Mouse (Mus musculus) heart, embryonic 12.5 days (tissue): ENCODE results near the gene Stat5a. TPM values are rescaled to one million over a fixed set of nuclear protein-coding genes. Genes with fewer than 3 reads are reported as not detected.

Experiments
- ATAC-seq: fragments of 200-750 bp; cut with Nextera tagmentation; 2 replicates; pipeline ENCODE4 v1.8.0; 2017; ENCODE audit warnings: moderate TSS enrichment, moderate library complexity; ENCODE audit not compliant: insufficient number of reproducible peaks, low FRiP score
- H3K27ac ChIP-seq: fragments of 300-500 bp; sonication (generic); 2 replicates; pipeline ENCODE4 v1.5.1; 2016; ENCODE audit warnings: mild to moderate bottlenecking, moderate library complexity; ENCODE audit not compliant: poor library complexity, severe bottlenecking
- H3K27me3 ChIP-seq: fragments of 300-500 bp; sonication (generic); replicated peaks from 2 replicates; pipeline ENCODE4 v1.6.1; 2016; ENCODE audit warnings: mild to moderate bottlenecking, moderate library complexity
- H3K36me3 ChIP-seq: fragments of 300-500 bp; sonication (generic); 2 replicates; pipeline ENCODE4 v1.6.1; 2016; ENCODE audit warnings: mild to moderate bottlenecking, moderate library complexity
- H3K4me1 ChIP-seq: fragments of 300-500 bp; sonication (generic); replicated peaks from 2 replicates; pipeline ENCODE4 v1.6.1; 2016; ENCODE audit warnings: mild to moderate bottlenecking
- H3K4me2 ChIP-seq: fragments of 300-500 bp; sonication (generic); 2 replicates; pipeline ENCODE4 v1.6.1; 2016; ENCODE audit warnings: mild to moderate bottlenecking, moderate library complexity
- H3K4me3 ChIP-seq: fragments of 300-500 bp; sonication (generic); 2 replicates; pipeline ENCODE4 v1.5.1; 2016; ENCODE audit warnings: mild to moderate bottlenecking
- H3K9ac ChIP-seq: fragments of 300-500 bp; sonication (generic); 2 replicates; pipeline ENCODE4 v1.6.1; 2016; ENCODE audit warnings: mild to moderate bottlenecking, moderate library complexity
- H3K9me3 ChIP-seq: fragments of 300-500 bp; sonication (generic); replicated peaks from 2 replicates; pipeline ENCODE4 v1.6.1; 2016; ENCODE audit warnings: mild to moderate bottlenecking, moderate library complexity
- WGBS: fragments of 180-500 bp; shearing (Covaris S2); methylation state at CpG from one replicate; pipeline ENCODE4 v1.1.7; 2016; 5-methylcytosine and 5-hydroxymethylcytosine counted together
- polyA plus RNA-seq: library from polyadenylated mRNA; unstranded; fragments of >200 nt; fragmentation: Nextera tagmentation; extraction: Ambion mirVana; gene quantifications from 2 replicates; pipeline ENCODE4 v1.2.1, GENCODE M21; 2016

Gene Stat5a
- polyA plus RNA-seq, 1 experiment from 2014 or later, result 6.6 TPM

DNA sequence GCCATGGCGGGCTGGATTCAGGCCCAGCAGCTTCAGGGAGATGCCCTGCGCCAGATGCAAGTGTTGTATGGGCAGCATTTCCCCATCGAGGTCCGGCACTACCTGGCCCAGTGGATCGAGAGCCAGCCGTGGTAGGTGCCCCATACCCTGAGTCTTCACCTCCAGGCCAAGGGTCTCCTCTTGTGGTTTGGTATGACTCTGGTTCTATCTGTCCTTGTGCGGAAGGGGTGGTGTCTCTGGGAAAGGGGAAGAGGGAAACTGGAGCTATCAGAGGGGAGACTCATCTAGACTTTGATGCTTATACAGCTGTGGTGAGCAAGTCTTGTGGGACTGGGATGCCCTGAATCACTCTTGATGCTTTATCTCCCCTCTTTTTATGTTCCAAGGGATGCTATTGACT is 2.2 kb downstream of the Stat5a start:
- Histone ChIP-seq H3K9me3 (no peaks in the 10 kb centered on the region), H3K36me3 (no peaks in the 10 kb centered on the region), H3K4me1 (peaks cover 17% of the 10 kb centered on the region), H3K9ac (0 out of 2 replicates have a peak overlapping the region, but pooled peaks have one; percentile 83), H3K27me3 (peaks cover 45% of the 10 kb centered on the region), H3K4me3 (peak overlapping the region; percentile 74; the same call in 1 of the 2 replicates), H3K4me2 (peak overlapping the region; percentile 96), H3K27ac (no peak overlapping the region)
- ATAC-seq, result no peak
- WGBS, result 76% methylated on average over 7 of the region's 7 CpGs

DNA sequence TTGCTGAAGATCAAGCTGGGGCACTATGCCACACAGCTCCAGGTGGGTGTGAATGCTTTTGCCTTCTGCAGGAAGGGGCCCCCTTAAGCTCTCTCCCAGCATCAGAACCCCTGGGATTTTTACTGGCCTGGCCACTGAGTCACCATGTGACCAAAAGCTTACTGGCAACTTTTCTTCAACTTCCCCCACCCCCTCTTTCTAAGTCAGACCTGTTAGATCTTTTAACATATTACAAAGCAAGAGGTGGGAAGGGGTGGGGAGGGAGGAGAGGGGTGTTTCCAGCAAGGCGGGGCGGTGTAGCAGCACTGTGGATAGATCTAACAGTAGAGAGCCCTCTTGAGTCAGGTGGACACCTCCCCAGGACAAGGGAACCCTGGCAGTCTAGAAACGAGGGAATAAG is 2.7 kb downstream of the Stat5a start:
- H3K4me1 ChIP-seq, result peaks cover 17% of the 10 kb centered on the region
- H3K4me2 ChIP-seq, result no peak overlapping the region
- H3K27ac ChIP-seq, result no peak overlapping the region
- no peaks in the 10 kb centered on the region for H3K36me3 ChIP-seq
- H3K9ac ChIP-seq, result no peak overlapping the region
- no peak for ATAC-seq
- peaks cover 40% of the 10 kb centered on the region for H3K27me3 ChIP-seq
- no peaks in the 10 kb centered on the region for H3K9me3 ChIP-seq
- 31% methylated on average over 3 of the region's 3 CpGs for WGBS
- H3K4me3 ChIP-seq, result no peak overlapping the region

GRCm38 (mm10) chr11:100863141-100863540 is 4.0 kb downstream of the Stat5a start:
- Histone ChIP-seq H3K4me3 (no peak overlapping the region), H3K27me3 (peaks cover 31% of the 10 kb centered on the region), H3K27ac (no peak overlapping the region), H3K4me1 (peaks cover 17% of the 10 kb centered on the region), H3K36me3 (no peaks in the 10 kb centered on the region), H3K4me2 (no peak overlapping the region), H3K9me3 (no peaks in the 10 kb centered on the region), H3K9ac (no peak overlapping the region)
- WGBS, result 84% methylated on average over 10 of the region's 10 CpGs
- no peak for ATAC-seq

- Histone ChIP-seq H3K36me3 (no peaks in the 10 kb centered on the region), H3K9ac (no peak overlapping the region), H3K4me3 (no peak overlapping the region), H3K9me3 (no peaks in the 10 kb centered on the region), H3K4me2 (no peak overlapping the region), H3K27me3 (peaks cover 20% of the 10 kb centered on the region; the same call in 1 of the 2 replicates), H3K4me1 (peaks cover 7% of the 10 kb centered on the region; the same call in 1 of the 2 replicates), H3K27ac (no peak overlapping the region)
- WGBS, result 65% methylated on average over 7 of the region's 7 CpGs
- no peak for ATAC-seq
Measured at GRCm38 (mm10) chr11:100865618-100866017, 6.5 kb downstream of the Stat5a start.

- Histone ChIP-seq H3K4me2 (no peak overlapping the region), H3K36me3 (no peaks in the 10 kb centered on the region; the same call in 1 of the 2 replicates), H3K27ac (no peak overlapping the region), H3K9me3 (no peaks in the 10 kb centered on the region), H3K4me1 (no peaks in the 10 kb centered on the region), H3K4me3 (no peak overlapping the region), H3K27me3 (no peaks in the 10 kb centered on the region), H3K9ac (no peak overlapping the region)
- 72% methylated on average over 10 of the region's 10 CpGs for WGBS
- no peak for ATAC-seq
Measured at GRCm38 (mm10) chr11:100870256-100870967, 11.3 kb downstream of the Stat5a start.

DNA sequence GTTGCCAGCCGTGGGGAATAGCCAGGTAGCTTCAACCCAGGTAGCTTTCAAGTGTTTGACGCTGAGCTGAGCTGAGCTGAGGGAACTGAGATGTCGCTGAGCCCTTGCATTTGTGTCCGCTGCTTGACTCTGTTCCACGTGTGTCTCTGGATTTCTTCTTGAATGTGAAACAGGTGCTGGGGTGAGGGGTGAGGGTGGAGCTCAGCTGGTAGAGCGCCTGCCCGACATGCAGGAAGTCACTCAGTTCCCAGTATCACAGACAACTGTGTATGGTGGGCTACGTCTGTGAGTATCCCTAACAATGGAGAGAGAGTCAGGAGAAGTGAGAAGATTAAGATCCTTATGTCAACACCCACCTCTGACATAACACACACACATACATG is 11.8 kb downstream of the Stat5a start:
- no peak overlapping the region for H3K9ac ChIP-seq
- no peaks in the 10 kb centered on the region; the same call in 1 of the 2 replicates for H3K27me3 ChIP-seq
- no peak overlapping the region for H3K4me3 ChIP-seq
- H3K9me3 ChIP-seq, result no peaks in the 10 kb centered on the region
- H3K36me3 ChIP-seq, result peaks cover 5% of the 10 kb centered on the region; the same call in 1 of the 2 replicates
- no peak for ATAC-seq
- no peaks in the 10 kb centered on the region for H3K4me1 ChIP-seq
- H3K27ac ChIP-seq, result no peak overlapping the region
- H3K4me2 ChIP-seq, result no peak overlapping the region
- 73% methylated on average over 8 of the region's 8 CpGs for WGBS

- H3K36me3 ChIP-seq, result peaks cover 18% of the 10 kb centered on the region; the same call in 1 of the 2 replicates
- no peak overlapping the region for H3K27ac ChIP-seq
- no peak for ATAC-seq
- no peak overlapping the region for H3K4me2 ChIP-seq
- H3K27me3 ChIP-seq, result no peaks in the 10 kb centered on the region; the same call in 1 of the 2 replicates
- WGBS, result 82% methylated on average over 3 of the region's 3 CpGs
- no peak overlapping the region for H3K9ac ChIP-seq
- no peak overlapping the region for H3K4me3 ChIP-seq
- H3K9me3 ChIP-seq, result no peaks in the 10 kb centered on the region
- no peaks in the 10 kb centered on the region for H3K4me1 ChIP-seq
Measured at GRCm38 (mm10) chr11:100875761-100876160, 16.6 kb downstream of the Stat5a start.

DNA sequence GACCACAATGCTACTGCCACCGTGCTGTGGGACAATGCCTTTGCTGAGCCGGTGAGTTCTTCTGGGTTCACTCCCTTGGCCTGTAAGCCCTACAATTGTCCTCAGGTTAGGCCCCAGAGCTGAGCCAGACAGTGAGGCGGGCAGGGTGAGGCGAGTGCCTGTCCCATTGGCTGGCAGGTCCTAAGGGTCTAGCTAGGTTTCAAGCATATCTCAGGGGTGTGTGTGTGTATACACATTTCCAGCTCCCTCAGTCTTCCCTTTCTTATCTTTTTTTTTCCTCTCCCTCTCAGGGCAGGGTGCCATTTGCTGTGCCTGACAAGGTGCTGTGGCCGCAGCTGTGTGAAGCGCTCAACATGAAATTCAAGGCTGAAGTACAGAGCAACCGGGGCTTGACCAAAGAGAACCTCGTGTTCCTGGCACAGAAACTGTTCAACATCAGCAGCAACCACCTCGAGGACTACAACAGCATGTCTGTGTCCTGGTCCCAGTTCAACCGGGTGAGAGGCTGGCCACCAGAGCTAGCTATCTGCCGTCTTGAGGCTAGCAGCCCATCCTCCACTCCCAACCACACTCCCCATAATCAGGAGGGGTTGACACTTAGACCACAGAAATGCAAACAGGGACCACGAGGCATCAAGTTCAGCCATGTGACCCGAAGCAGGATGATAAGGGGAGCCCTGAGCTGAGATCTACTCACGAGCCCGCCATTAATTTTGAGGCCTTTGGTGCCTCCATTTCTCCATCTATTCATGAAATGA is 20.3 kb downstream of the Stat5a start:
- Histone ChIP-seq H3K27me3 (no peaks in the 10 kb centered on the region; the same call in 1 of the 2 replicates), H3K9ac (no peak overlapping the region), H3K4me2 (no peak overlapping the region), H3K9me3 (no peaks in the 10 kb centered on the region), H3K27ac (no peak overlapping the region), H3K4me3 (no peak overlapping the region), H3K4me1 (no peaks in the 10 kb centered on the region), H3K36me3 (peaks cover 26% of the 10 kb centered on the region)
- WGBS, result 60% methylated on average over 15 of the region's 15 CpGs
- ATAC-seq, result peak; percentile 61; the same call in 1 of the 2 replicates

- peaks cover 40% of the 10 kb centered on the region for H3K36me3 ChIP-seq
- no peak overlapping the region for H3K9ac ChIP-seq
- no peak overlapping the region for H3K4me2 ChIP-seq
- H3K9me3 ChIP-seq, result no peaks in the 10 kb centered on the region
- no peak overlapping the region for H3K4me3 ChIP-seq
- no peak overlapping the region for H3K27ac ChIP-seq
- H3K4me1 ChIP-seq, result peaks cover 19% of the 10 kb centered on the region
- 91% methylated on average over 10 of the region's 10 CpGs for WGBS
- no peak for ATAC-seq
- no peaks in the 10 kb centered on the region for H3K27me3 ChIP-seq
Measured at GRCm38 (mm10) chr11:100883640-100884039, 24.5 kb downstream of the Stat5a start.

- Histone ChIP-seq H3K27ac (0 out of 2 replicates have a peak overlapping the region, but pooled peaks have one; percentile 15), H3K9me3 (no peaks in the 10 kb centered on the region), H3K4me3 (no peak overlapping the region), H3K4me2 (no peak overlapping the region), H3K36me3 (peaks cover 55% of the 10 kb centered on the region), H3K27me3 (no peaks in the 10 kb centered on the region), H3K9ac (no peak overlapping the region), H3K4me1 (peaks cover 24% of the 10 kb centered on the region)
- ATAC-seq, result no peak
Measured at GRCm38 (mm10) chr11:100885472-100885871, 26.3 kb downstream of the Stat5a start.

- 18% methylated on average over 8 of the region's 8 CpGs for WGBS
- Histone ChIP-seq H3K4me3 (no peak overlapping the region), H3K27ac (peak overlapping the region; percentile 17), H3K4me2 (no peak overlapping the region), H3K9ac (no peak overlapping the region), H3K27me3 (no peaks in the 10 kb centered on the region), H3K9me3 (no peaks in the 10 kb centered on the region), H3K4me1 (peaks cover 31% of the 10 kb centered on the region), H3K36me3 (peaks cover 63% of the 10 kb centered on the region)
- peak; percentile 92 for ATAC-seq
Measured at GRCm38 (mm10) chr11:100886188-100886740, 27.1 kb downstream of the Stat5a start.
